Mouse (Mus musculus) ES-E14 (cell line): ENCODE data around the gene Mbd3.

Experiments used
- CHD2 ChIP-seq: IDR thresholded peaks from 2 replicates; pipeline ENCODE4 v1.6.1; 2014; ENCODE audit warnings: mild to moderate bottlenecking, low read depth, low read length, inconsistent platforms
- MAFK ChIP-seq: IDR thresholded peaks from 2 replicates; pipeline ENCODE4 v1.6.1; 2014; ENCODE audit warnings: mild to moderate bottlenecking, low read depth, low read length, inconsistent platforms; ENCODE audit not compliant: insufficient read depth

DNA sequence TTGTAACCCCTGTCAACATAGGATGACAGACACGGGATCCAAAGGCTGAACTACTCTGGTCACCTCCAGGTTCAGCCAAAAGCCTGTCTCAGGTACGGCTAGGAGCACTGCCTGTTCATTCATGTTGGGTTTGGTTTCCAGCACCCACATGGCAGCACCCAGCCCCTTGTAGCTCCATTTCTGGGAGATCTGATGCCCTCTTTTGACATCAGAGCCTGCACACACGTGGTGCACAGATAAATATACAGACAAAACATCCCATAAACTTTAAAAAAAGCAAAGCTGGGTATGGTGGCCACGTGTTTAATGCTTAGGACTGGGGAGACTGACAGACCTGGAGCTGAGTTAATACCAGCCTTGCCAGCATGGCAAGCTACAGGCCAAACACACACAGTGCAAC lies 8.6 kb upstream of the Mbd3 start:
- TF ChIP-seq CHD2 = no peak
- no peak for TF ChIP-seq MAFK
